Mouse (Mus musculus) thymus, postnatal 0 days (tissue): Measurements from ENCODE around the gene Timp2. TPM values are rescaled to one million over a fixed set of nuclear protein-coding genes. Genes with fewer than 3 reads are reported as not detected.
"Not testable (repeated sequence)": the region's sequence is repeated elsewhere in the genome, so short reads cannot be mapped to it uniquely, and the experiment has no call there.

Experiments used
- DNase-seq: peaks from one replicate; pipeline ENCODE4 v3.0.0-alpha.2; 2015; ENCODE audit warnings: low spot score
- polyA plus RNA-seq: library from polyadenylated mRNA; unstranded; fragments of >200 nt; fragmentation: Nextera tagmentation; extraction: Ambion mirVana; gene quantifications from 2 replicates; pipeline ENCODE4 v1.2.1, GENCODE M21; 2015

The Timp2 gene
- polyA plus RNA-seq = 45.1 and 45.2 TPM in 2 replicates

DNA sequence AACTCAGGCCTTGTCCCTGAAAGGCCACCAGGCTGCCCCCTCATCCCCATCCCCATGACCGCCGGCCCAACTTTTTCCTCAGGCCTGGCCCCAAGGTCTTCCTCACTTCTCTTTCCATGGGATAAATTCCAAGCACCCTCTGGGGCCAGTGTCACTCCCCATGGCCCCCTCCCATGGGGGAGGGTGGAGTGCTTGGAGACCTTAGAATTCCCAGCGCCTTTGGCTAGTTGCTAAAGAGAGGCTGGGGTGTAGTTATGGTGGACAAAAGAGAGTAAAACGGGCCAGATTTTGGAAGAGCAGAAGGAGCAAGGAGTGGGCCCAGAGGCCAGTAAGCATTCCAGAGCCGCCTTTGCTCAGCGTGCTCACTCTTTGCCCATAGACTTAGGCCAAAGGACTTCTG, at the start of gene Timp2:
Gene Timp2, minus strand, starts transcription at position 101 of the 400 bp plus-strand sequence.
- no peak for DNase-seq

DNA sequence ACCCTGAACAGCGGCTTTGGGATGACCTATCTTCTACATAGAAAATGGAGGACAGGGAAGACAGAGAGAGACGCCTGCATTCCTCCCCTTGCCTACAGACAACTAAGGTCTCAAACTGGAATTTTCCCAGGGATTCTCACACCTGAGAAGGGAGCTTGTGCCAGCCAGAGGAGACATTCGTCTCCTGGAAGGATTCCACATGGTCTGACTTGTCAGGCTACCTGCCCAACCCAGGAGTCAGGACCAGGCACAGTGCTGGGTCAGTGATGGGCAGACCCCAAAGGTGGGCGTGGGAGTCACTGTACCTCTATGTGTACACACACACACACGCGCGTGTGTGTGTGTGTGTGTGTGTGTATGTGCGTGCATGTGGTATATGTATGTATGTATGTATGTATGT, 49.8 kb upstream of the Timp2 start:
- no peak for DNase-seq

- no peak for DNase-seq
Measured at GRCm38 (mm10) chr11:118403951-118404899, 48.7 kb upstream of the Timp2 start.

- no peak for DNase-seq
Measured at GRCm38 (mm10) chr11:118403183-118403582, 47.6 kb upstream of the Timp2 start.

GRCm38 (mm10) chr11:118401760-118402280, 46.3 kb upstream of the Timp2 start, which contains the start of gene Lgals3bp:
Lgals3bp (minus strand) TSS chr11:118402092.
- peak; percentile 79 for DNase-seq

- DNase-seq = no peak
Measured at GRCm38 (mm10) chr11:118401195-118401594, 45.7 kb upstream of the Timp2 start.

DNA sequence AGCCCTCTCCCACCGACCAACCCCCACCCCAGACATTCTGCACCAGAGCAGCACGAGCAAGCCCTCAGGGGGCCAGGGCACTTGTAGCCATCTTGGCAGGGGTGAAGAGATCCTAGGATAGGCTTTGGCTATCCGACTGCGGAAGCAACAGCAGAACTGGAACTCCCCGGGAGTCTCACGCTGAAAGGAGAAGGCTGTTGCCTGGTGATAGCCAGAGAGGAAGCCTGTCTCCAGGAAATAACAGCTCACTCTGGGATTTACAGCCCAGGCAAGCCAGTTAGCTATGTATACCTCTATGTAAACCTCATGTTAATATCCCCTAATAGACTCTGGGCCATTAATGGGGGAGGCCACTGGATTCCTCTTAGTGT, 45.0 kb upstream of the Timp2 start:
- DNase-seq = no peak

GRCm38 (mm10) chr11:118399891-118400565, 44.5 kb upstream of the Timp2 start:
- DNase-seq = no peak

GRCm38 (mm10) chr11:118397806-118398530, 42.4 kb upstream of the Timp2 start:
- peak; percentile 12 for DNase-seq

DNA sequence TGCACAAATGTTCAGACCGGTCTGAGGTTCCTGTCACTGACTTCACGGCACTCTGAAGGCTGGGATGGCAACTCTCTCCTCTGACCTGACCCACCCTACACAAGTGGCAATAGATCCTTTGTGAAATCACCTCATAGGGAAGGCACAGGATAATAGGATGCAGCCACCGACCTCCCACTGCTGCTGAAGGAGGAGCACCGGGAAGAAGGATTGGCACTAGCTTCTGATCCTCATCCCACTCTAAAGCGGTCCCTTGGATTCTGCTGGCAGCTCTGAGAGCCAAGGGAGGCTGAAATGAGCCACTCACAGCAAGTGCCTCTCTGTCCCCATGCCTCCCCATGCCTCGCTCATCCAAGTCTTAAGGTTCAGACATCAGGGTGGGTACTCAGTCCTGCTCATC, 39.0 kb upstream of the Timp2 start:
- no peak for DNase-seq

DNA sequence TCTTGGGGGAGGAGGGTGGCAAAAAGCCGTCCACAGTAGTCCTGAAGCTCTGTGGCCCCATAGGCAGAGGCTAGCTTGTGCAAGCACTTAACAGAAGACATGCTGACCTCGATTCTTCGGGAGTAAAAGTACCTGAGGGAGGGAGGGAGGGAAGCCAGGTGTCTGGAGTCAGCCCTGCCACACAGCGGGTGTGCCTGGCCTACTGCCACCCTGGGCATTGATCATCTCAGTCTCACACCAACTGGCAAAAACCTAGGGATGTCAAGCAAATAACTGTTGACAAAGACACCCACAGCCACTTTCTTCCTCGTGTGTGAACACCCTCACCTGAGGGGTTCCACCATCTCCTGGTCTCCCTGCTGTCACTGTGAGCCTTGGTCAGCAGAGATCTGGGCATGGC, 38.5 kb upstream of the Timp2 start:
- no peak for DNase-seq

DNA sequence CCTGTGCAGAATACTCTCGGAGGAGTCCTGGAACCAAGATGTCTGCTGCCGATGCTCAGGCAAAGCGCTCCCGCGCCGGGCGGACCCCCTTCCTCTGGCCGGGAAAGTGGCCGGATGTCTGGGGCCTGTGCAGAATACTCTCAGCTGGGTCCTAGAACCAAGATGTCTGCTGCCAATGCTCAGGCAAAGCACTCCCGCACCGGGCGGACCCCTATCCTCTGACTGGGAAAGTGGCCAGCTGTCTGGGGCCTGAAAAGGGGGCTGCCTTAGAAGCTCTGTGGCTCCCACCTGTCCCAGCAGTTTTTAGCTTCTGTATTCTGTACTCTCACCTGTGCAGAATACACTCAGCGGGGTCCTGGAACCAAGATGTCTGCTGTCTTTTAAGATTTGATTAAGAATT, 32.3 kb upstream of the Timp2 start:
- DNase-seq = not testable (repeated sequence)

GRCm38 (mm10) chr11:118379251-118380009, 23.9 kb upstream of the Timp2 start:
- DNase-seq = peak; percentile 66

GRCm38 (mm10) chr11:118378656-118379055, 23.1 kb upstream of the Timp2 start:
- no peak for DNase-seq

DNA sequence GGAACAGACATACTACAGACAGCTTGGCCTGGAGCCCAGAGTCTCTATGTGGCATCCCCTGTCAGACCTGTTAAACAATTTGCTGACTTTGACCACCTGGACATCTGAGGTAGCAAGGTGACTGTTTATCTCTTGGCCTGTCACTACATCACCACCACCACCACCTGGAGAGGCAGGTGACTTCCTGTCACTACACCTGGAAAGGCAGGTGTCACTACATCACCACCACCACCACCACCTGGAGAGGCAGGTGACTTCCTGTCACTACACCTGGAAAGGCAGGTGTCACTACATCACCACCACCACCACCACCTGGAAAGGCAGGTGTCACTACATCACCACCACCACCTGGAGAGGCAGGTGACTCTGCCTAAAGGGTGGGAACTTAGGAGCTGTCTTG, 20.8 kb upstream of the Timp2 start:
- DNase-seq = not testable (repeated sequence)

DNA sequence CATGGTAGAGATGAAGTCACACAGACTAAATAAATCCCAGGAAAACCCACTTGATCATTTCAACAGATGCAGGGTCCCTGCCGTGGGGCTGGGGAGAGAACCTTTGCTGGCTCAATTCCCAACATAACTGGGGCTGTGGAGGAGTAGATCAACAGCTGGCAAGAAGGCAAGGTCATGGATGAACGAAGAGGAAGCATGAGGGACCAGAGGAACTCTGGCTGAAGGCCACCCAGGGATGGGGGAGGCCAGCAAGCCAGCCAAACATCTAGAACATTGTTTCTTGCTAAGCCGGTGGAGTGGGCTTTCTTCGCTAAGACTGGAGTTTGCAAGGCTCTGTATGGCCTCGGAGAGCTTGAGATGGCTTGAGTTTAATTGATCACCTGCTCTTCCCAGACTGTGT, 20.3 kb upstream of the Timp2 start:
- no peak for DNase-seq

GRCm38 (mm10) chr11:118375461-118375860, 19.9 kb upstream of the Timp2 start:
- DNase-seq = no peak

GRCm38 (mm10) chr11:118375006-118375405, 19.5 kb upstream of the Timp2 start:
- DNase-seq = no peak

DNA sequence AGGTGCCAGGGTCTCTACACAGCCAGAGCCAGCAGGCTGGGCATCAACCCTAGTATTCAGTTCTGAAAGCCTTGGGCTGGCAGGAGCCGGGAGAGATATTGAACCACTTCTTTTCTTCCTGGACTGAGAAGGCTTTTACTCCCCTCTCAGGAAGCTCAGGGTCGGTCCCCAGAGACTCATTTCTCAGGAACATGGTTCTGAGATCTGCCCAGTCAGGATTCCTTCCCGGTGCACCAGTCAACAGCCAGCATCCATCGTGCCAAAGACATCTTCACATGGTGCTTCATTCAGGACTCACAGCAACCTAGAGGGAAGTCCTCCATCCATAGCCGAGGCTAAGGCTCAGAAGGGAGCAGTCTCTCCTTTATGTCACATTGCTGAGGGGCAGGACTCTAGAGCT, 19.0 kb upstream of the Timp2 start:
- no peak for DNase-seq

DNA sequence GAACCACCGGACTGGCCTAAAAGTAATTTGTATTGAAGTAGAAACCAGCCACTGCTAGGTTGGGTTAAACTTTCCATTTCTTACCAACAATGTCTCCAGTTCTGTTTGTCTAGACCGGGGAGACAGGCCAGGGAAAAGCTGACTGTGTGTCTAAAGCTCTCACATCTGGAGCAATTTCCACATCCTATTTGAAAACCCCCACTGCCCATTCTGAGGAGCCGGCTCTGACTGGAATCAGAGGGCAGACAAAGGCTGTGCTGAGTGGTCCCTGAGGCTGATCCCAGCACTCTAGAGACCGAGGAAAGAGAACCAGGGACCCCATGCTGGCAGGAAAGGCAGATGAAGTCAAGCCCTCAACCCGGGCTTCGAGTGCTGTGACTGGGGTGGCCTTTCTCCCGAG, 17.1 kb upstream of the Timp2 start:
- no peak for DNase-seq

DNA sequence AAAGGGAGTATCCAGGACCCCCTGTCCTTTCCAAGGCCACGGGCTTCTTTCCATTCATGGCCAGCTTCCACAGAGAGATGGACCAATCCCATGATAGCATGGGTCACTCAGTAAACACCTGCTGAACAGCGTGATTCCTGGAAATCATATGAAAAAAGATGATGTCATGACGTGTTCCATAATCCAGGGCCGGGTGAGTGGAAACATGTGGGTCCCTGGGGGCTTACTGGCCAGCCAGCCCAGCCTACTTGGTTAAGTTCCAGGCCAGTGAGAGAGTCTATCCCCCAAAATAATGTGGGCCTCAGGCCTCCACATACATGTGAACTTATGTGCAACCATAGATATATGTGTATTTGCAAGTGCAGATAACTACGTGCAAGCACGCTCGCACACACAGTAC, 16.3 kb upstream of the Timp2 start:
- no peak for DNase-seq
